Comparison of ENCODE assay signal across 9 mouse cellular contexts in genomic region chr16:31570311-31571139, GRCm38 (mm10).
DNase-seq lines count a peak whose midpoint lies in the region; ATAC-seq and TF ChIP-seq lines count a peak whose summit lies in the region.
"Had no signal": no experiment of that assay in that cellular context is flagged by ENCODE, and none has a peak within 500 bp of the region (broad histone marks: within the 10 kb centered on the region; RNA-seq: fewer than 3 reads in every experiment).

No protein-coding gene starts in this region.

- H3K4me2 ChIP-seq in limb, embryonic 15.5 days: no peak overlapping the region
- H3K4me2 ChIP-seq: hindbrain, embryonic 15.5 days; liver, embryonic 15.5 days had no signal

- peaks cover 17% of the 10 kb centered on the region; the same call in 1 of the 2 replicates for H3K4me1 ChIP-seq in limb, embryonic 15.5 days
- H3K4me1 ChIP-seq in limb, embryonic 10.5 days: peaks cover 8% of the 10 kb centered on the region
- H3K4me1 ChIP-seq in cerebellum, adult 2 months (ENCODE audit: control insufficient read depth, insufficient read depth, low read length): peaks cover 9% of the 10 kb centered on the region; the same call in 1 of the 2 replicates
- H3K4me1 ChIP-seq: hindbrain, embryonic 15.5 days had no signal

- no peak for TF ChIP-seq CTCF in cerebellum, adult 2 months (IDR thresholded peaks at IDR 0.05; ENCODE audit: borderline replicate concordance, insufficient read depth, low read depth, low read length)

- no peaks in the 10 kb centered on the region for H3K27me3 ChIP-seq in limb, embryonic 15.5 days
- no peaks in the 10 kb centered on the region for H3K27me3 ChIP-seq in limb, embryonic 10.5 days (ENCODE audit: low read depth, poor library complexity, severe bottlenecking)
- no peaks in the 10 kb centered on the region for H3K27me3 ChIP-seq in cerebellum, adult 2 months (ENCODE audit: control insufficient read depth, insufficient read depth, low read length)
- H3K27me3 ChIP-seq: hindbrain, embryonic 15.5 days had no signal

- no peaks in the 10 kb centered on the region for H3K36me3 ChIP-seq in limb, embryonic 15.5 days
- H3K36me3 ChIP-seq in limb, embryonic 10.5 days: no peaks in the 10 kb centered on the region
- H3K36me3 ChIP-seq: hindbrain, embryonic 15.5 days; liver, embryonic 15.5 days had no signal

- ATAC-seq in limb, embryonic 15.5 days (ENCODE audit: insufficient number of reproducible peaks, low FRiP score, low TSS enrichment, low read depth): no peak

- 0 out of 2 replicates have a peak overlapping the region, but pooled peaks have one; percentile 33 for H3K27ac ChIP-seq in limb, embryonic 15.5 days
- H3K27ac ChIP-seq in limb, embryonic 10.5 days: no peak overlapping the region
- H3K27ac ChIP-seq in cerebellum, adult 2 months (ENCODE audit: insufficient read depth, low read length): peak overlapping the region; percentile 90
- H3K27ac ChIP-seq: hindbrain, embryonic 15.5 days; liver, embryonic 15.5 days had no signal

- TF ChIP-seq POLR2A in cerebellum, adult 2 months (IDR thresholded peaks at IDR 0.05; ENCODE audit: borderline replicate concordance, insufficient read depth, low read length): 0 out of 2 replicates have a peak, but pooled peaks have one; percentile 17

- H3K4me3 ChIP-seq in limb, embryonic 15.5 days: no peak overlapping the region
- no peak overlapping the region for H3K4me3 ChIP-seq in limb, embryonic 10.5 days
- H3K4me3 ChIP-seq in cerebellum, adult 2 months (replicated peaks; ENCODE audit: insufficient read depth, low read depth, low read length): peak overlapping the region; percentile 51
- H3K4me3 ChIP-seq: hindbrain, embryonic 15.5 days; liver, embryonic 15.5 days had no signal

- no peaks in the 10 kb centered on the region for H3K9me3 ChIP-seq in limb, embryonic 15.5 days
- H3K9me3 ChIP-seq in limb, embryonic 10.5 days (replicated peaks): no peaks in the 10 kb centered on the region
- H3K9me3 ChIP-seq: hindbrain, embryonic 15.5 days; liver, embryonic 15.5 days had no signal

- WGBS in limb, embryonic 15.5 days: 77% methylated on average over 20 of the region's 20 CpGs
- 88% methylated on average over 20 of the region's 20 CpGs for WGBS in limb, embryonic 10.5 days
- 28% methylated on average over 20 of the region's 20 CpGs for WGBS in cerebellum, adult 2 months

- no peak for DNase-seq in limb, embryonic 10.5 days (ENCODE audit: low spot score)
- DNase-seq in adrenal gland, adult 18-20 months (ENCODE audit: low spot score in 2 of 2): peak; percentile 44 to 57
- DNase-seq in cerebellum, adult 2 months: peak; percentile 89 to 94
- peak; percentile 54 to 77 for DNase-seq in monocyte, adult 2 months (ENCODE audit: low read depth in 1 of 2, low spot score in 2 of 2)
- no peak for DNase-seq in neural tube, embryonic 10.5 days (ENCODE audit: extremely low spot score, low spot score)
- no peak for DNase-seq in liver

- no peak overlapping the region for H3K9ac ChIP-seq in limb, embryonic 15.5 days
- H3K9ac ChIP-seq: hindbrain, embryonic 15.5 days; liver, embryonic 15.5 days had no signal

Comparison
In these comparisons a context has a peak if more than half of its experiments do, and no peak if none do; other contexts are left out.
1. DNase-seq: peak in adrenal gland, adult 18-20 months (2 of 2), cerebellum, adult 2 months (2 of 2) and monocyte, adult 2 months (2 of 2); none in limb, embryonic 10.5 days (single experiment), neural tube, embryonic 10.5 days (single experiment) and liver (single experiment).